Mouse (Mus musculus) forebrain, embryonic 16.5 days (tissue): ENCODE measurements around the gene Nrxn3. TPM values are rescaled to one million over a fixed set of nuclear protein-coding genes. Genes with fewer than 3 reads are reported as not detected.

Source experiments
- ATAC-seq: fragments of 200-750 bp; cut with Nextera tagmentation; 2 replicates; pipeline ENCODE4 v1.8.0; 2017; ENCODE audit warnings: mild to moderate bottlenecking, moderate library complexity
- H3K27ac ChIP-seq: fragments of 300-500 bp; sonication (generic); 2 replicates; pipeline ENCODE4 v1.5.1; 2014; ENCODE audit warnings: low read length, control low read depth
- H3K27me3 ChIP-seq: fragments of 300-500 bp; sonication (generic); replicated peaks from 2 replicates; pipeline ENCODE4 v1.6.1; 2014; ENCODE audit warnings: low read length; ENCODE audit not compliant: control insufficient read depth, insufficient read depth
- H3K36me3 ChIP-seq: fragments of 300-500 bp; sonication (generic); 2 replicates; pipeline ENCODE4 v1.6.1; 2014; ENCODE audit not compliant: control insufficient read depth, insufficient read depth
- H3K4me1 ChIP-seq: fragments of 300-500 bp; sonication (generic); replicated peaks from 2 replicates; pipeline ENCODE4 v1.6.1; 2014; ENCODE audit warnings: low read length; ENCODE audit not compliant: control insufficient read depth, insufficient read depth
- H3K4me2 ChIP-seq: fragments of 300-500 bp; sonication (generic); 2 replicates; pipeline ENCODE4 v1.6.1; 2014; ENCODE audit warnings: mild to moderate bottlenecking, low read length, control low read depth
- H3K4me3 ChIP-seq: fragments of 300-500 bp; sonication (generic); replicated peaks from 2 replicates; pipeline ENCODE4 v1.5.1; 2014; ENCODE audit warnings: mild to moderate bottlenecking, low read length, control low read depth
- H3K9ac ChIP-seq: fragments of 300-500 bp; sonication (generic); replicated peaks from 2 replicates; pipeline ENCODE4 v1.6.1; 2014; ENCODE audit warnings: low read depth, low read length, control low read depth
- H3K9me3 ChIP-seq: fragments of 300-500 bp; sonication (generic); 2 replicates; pipeline ENCODE4 v1.6.1; 2016; ENCODE audit warnings: low read length; ENCODE audit not compliant: control insufficient read depth
- WGBS: fragments of 180-500 bp; shearing (Covaris S2); extraction: QIAGEN DNeasy Blood & Tissue Kit; methylation state at CpG from one replicate; pipeline ENCODE4 v1.1.7; 2014; 5-methylcytosine and 5-hydroxymethylcytosine counted together
- polyA plus RNA-seq: library from polyadenylated mRNA; unstranded; fragments of >200 nt; fragmentation: Nextera tagmentation; extraction: Ambion mirVana; gene quantifications from 2 replicates; pipeline ENCODE4 v1.2.1, GENCODE M21; 2015

Nrxn3 gene
- polyA plus RNA-seq, 1 experiment from 2014 or later = 117 TPM

DNA sequence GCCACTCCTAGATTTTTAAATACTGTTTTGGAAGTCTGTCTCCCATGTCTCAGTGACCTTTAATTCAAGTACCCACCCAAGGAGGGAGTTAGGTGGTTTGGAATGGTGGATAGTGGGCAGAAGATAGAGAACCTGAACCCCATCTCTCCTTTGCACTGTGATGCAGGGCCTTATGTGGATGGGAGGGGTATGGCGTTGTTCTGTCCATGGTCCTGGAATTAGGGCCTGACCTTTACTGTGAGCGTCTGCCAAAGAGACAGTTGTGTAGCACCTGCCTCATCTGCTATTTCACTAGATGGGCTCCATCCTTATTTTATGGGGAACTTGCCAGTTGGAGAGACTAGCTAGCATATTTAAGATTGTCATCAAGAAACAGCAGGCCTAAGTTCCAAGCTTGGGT is 8.0 kb downstream of the Nrxn3 start:
- no peak overlapping the region for H3K4me2 ChIP-seq
- 53% methylated on average over 2 of the region's 2 CpGs for WGBS
- no peak overlapping the region for H3K9ac ChIP-seq
- H3K36me3 ChIP-seq = no peaks in the 10 kb centered on the region
- no peaks in the 10 kb centered on the region for H3K9me3 ChIP-seq
- H3K4me3 ChIP-seq = no peak overlapping the region
- ATAC-seq = no peak
- H3K4me1 ChIP-seq = peaks cover 16% of the 10 kb centered on the region
- H3K27me3 ChIP-seq = no peaks in the 10 kb centered on the region
- H3K27ac ChIP-seq = no peak overlapping the region

DNA sequence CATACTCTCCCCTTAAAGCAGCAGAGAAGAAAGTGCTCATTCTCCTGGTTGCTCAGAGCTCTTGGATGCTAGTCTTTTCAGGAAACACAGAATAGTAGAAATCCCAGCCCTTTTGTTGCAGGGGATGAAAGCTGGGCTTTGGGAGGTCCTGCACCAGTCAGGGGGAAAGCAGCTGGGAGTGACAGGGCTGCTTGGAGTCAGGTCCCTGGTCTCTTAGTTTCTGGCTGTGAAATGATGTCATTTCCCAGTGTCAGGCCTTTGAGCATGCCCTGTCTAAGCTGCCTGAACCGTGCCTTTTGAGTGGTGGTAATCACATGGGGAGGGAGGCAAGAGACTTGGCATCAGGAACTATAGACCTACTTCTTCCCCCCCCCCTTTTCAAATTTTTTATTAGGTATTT is 12.4 kb downstream of the Nrxn3 start:
- H3K27me3 ChIP-seq = no peaks in the 10 kb centered on the region
- no peak overlapping the region for H3K27ac ChIP-seq
- H3K36me3 ChIP-seq = no peaks in the 10 kb centered on the region
- 33% methylated on average over 1 of the region's 1 CpGs for WGBS
- ATAC-seq = peak; percentile 75
- H3K4me3 ChIP-seq = no peak overlapping the region
- H3K4me1 ChIP-seq = peaks cover 8% of the 10 kb centered on the region
- H3K9ac ChIP-seq = no peak overlapping the region
- no peak overlapping the region for H3K4me2 ChIP-seq
- H3K9me3 ChIP-seq = no peaks in the 10 kb centered on the region

- Histone ChIP-seq H3K9me3 (no peaks in the 10 kb centered on the region), H3K27me3 (no peaks in the 10 kb centered on the region), H3K4me1 (0 out of 2 replicates have a peak, but pooled peaks cover 5% of the 10 kb centered on the region), H3K4me2 (no peak overlapping the region), H3K9ac (no peak overlapping the region), H3K36me3 (no peaks in the 10 kb centered on the region), H3K27ac (no peak overlapping the region), H3K4me3 (no peak overlapping the region)
- WGBS = 59% methylated on average over 4 of the region's 4 CpGs
- no peak for ATAC-seq
Measured at GRCm38 (mm10) chr12:88737081-88737480, 14.4 kb downstream of the Nrxn3 start.

DNA sequence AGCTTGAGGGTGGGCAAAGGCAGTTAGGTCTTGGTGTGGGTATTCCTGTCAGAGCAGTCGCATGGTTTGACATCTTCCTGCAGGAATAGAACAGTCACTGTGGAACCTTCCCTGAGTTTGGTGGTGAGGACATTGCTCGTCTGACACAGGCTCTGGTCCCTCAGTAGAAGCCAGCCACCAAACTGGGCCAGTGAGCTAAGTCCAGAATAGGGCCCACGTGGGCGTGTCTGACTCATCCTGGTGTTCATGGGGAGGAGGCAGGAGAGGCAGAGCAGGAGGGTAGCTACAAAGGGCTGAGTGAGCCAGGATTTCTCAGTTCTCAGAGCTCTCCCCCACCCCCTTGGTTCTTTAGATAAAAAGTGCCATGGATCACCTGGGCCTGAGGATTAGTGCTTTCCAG is 15.9 kb downstream of the Nrxn3 start:
- Histone ChIP-seq H3K27ac (no peak overlapping the region), H3K4me3 (no peak overlapping the region), H3K9me3 (no peaks in the 10 kb centered on the region), H3K9ac (no peak overlapping the region), H3K4me2 (no peak overlapping the region), H3K4me1 (0 out of 2 replicates have a peak, but pooled peaks cover 5% of the 10 kb centered on the region), H3K27me3 (no peaks in the 10 kb centered on the region), H3K36me3 (no peaks in the 10 kb centered on the region)
- no peak for ATAC-seq
- 80% methylated on average over 4 of the region's 4 CpGs for WGBS

GRCm38 (mm10) chr12:88746788-88747187 is 24.1 kb downstream of the Nrxn3 start:
- no peak overlapping the region for H3K9ac ChIP-seq
- H3K27me3 ChIP-seq = no peaks in the 10 kb centered on the region
- WGBS = 62% methylated on average over 5 of the region's 5 CpGs
- no peak for ATAC-seq
- H3K4me2 ChIP-seq = no peak overlapping the region
- no peak overlapping the region for H3K4me3 ChIP-seq
- no peak overlapping the region for H3K27ac ChIP-seq
- no peaks in the 10 kb centered on the region for H3K36me3 ChIP-seq
- H3K9me3 ChIP-seq = no peaks in the 10 kb centered on the region
- H3K4me1 ChIP-seq = no peaks in the 10 kb centered on the region; the same call in 1 of the 2 replicates

- Histone ChIP-seq H3K9me3 (no peaks in the 10 kb centered on the region), H3K4me2 (no peak overlapping the region), H3K4me3 (no peak overlapping the region), H3K27me3 (no peaks in the 10 kb centered on the region), H3K4me1 (no peaks in the 10 kb centered on the region), H3K27ac (no peak overlapping the region), H3K36me3 (no peaks in the 10 kb centered on the region; the same call in 1 of the 2 replicates), H3K9ac (no peak overlapping the region)
- ATAC-seq = no peak
- 31% methylated on average over 2 of the region's 2 CpGs for WGBS
Measured at GRCm38 (mm10) chr12:88764791-88765190, 42.1 kb downstream of the Nrxn3 start.

- H3K27ac ChIP-seq = no peak overlapping the region
- WGBS = 87% methylated on average over 2 of the region's 2 CpGs
- H3K9me3 ChIP-seq = no peaks in the 10 kb centered on the region
- H3K4me1 ChIP-seq = no peaks in the 10 kb centered on the region
- H3K4me3 ChIP-seq = no peak overlapping the region
- no peaks in the 10 kb centered on the region for H3K27me3 ChIP-seq
- H3K4me2 ChIP-seq = no peak overlapping the region
- no peaks in the 10 kb centered on the region for H3K36me3 ChIP-seq
- ATAC-seq = no peak
- H3K9ac ChIP-seq = no peak overlapping the region
Measured at GRCm38 (mm10) chr12:88774666-88775065, 52.0 kb downstream of the Nrxn3 start.

GRCm38 (mm10) chr12:88778036-88778435 is 55.4 kb downstream of the Nrxn3 start:
- no peak overlapping the region for H3K4me3 ChIP-seq
- H3K9ac ChIP-seq = no peak overlapping the region
- H3K36me3 ChIP-seq = no peaks in the 10 kb centered on the region
- WGBS = 85% methylated on average over 1 of the region's 1 CpGs
- H3K4me2 ChIP-seq = no peak overlapping the region
- H3K4me1 ChIP-seq = no peaks in the 10 kb centered on the region; the same call in 1 of the 2 replicates
- H3K27ac ChIP-seq = no peak overlapping the region
- no peak for ATAC-seq
- no peaks in the 10 kb centered on the region for H3K9me3 ChIP-seq
- no peaks in the 10 kb centered on the region for H3K27me3 ChIP-seq

- Histone ChIP-seq H3K36me3 (no peaks in the 10 kb centered on the region), H3K27ac (peak overlapping the region; percentile 84), H3K9ac (no peak overlapping the region), H3K4me3 (no peak overlapping the region), H3K4me1 (peaks cover 12% of the 10 kb centered on the region), H3K4me2 (no peak overlapping the region), H3K9me3 (no peaks in the 10 kb centered on the region), H3K27me3 (no peaks in the 10 kb centered on the region)
- ATAC-seq = peak; percentile 91
- 23% methylated on average over 10 of the region's 10 CpGs for WGBS
Measured at GRCm38 (mm10) chr12:88784199-88785147, 61.8 kb downstream of the Nrxn3 start.
